Mouse (Mus musculus) gastrocnemius, postnatal 4 days (tissue): ENCODE data around the gene Nup98. TPM values are rescaled to one million over a fixed set of nuclear protein-coding genes. Genes with fewer than 3 reads are reported as not detected.

Source experiments
- DNase-seq, 2 experiments: peaks; one replicate each; pipeline ENCODE4 v3.0.0; 2021 to 2022; ENCODE audit warnings: low spot score in 2 of 2, mixed read lengths in 2 of 2
- total RNA-seq, 2 experiments: library from RNA; stranded (reverse); gene quantifications; 2 replicates each; pipeline ENCODE4 v1.2.3; 2021

Gene Nup98
- total RNA-seq, 2 experiments from 2014 or later, result 41.2 to 43.6 TPM

DNA sequence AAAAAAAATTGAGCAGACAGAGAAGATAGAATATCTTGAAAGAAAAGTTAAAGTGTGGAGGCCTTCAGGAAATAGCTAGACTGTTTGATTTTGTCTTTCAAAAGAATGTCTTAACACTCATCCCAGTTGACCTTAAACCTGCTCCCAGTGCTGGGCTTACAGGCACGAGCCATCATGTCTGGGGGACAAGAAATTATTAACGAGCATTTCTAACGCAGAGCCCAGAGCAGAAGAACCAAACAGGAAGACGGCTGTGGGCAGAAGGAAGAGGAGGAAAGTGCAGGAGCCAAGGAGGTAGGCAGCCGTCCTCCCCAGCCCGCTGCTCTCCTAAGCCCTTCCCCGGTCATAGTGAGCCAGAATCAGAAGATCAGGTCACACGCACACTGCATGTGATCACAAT, 129.7 kb downstream of the Nup98 start:
- DNase-seq, result no peak

DNA sequence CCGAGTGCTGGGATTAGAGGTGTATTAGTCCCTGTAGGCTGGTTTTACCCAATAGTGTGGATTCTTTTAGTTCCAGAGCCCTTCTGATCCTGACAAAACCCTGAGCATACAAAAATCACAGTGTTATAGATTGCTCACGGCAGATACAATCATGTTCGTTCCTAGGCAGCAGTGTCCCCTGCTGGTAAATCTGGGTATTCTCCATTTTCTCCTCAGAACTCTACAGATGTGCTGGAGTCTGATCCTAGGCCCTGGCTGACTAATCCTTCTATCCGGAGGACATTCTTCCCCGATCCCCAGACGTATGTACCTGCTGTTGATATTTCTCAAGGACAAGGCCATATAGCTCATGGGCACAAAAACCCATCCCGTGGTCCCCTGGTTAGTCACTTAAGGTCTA, 131.5 kb downstream of the Nup98 start:
- peak in 1 of 2 experiments; percentile 31 for DNase-seq

DNA sequence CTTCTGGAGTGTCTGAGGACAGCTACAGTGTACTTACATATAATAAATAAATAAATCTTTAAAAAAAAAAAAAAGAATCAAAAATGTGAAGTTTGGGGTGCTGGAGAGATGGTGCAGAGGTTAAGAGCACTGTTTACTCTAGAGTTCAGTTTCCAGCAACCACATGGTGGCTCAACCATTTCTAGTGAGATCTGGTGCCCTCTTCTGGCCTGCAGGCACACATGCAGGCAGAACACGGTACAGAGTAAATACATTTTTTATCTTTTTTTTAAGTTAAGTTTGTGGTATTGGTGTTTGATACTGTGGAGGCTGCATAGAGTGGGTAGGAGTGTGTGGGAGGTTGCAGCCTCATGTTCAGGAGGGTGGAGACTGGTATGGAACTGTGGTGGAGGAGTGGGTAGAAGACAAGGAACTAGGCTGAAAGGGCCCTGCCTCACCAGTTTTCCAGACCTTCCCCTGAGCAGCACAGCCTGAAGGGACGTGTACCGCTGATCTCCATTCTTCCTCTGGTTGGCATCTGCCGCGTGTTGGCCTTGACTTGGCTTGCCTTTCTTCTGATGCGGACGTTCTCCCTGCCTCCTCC, 133.2 kb downstream of the Nup98 start:
- DNase-seq, result no peak

Other genes with a start within 250 kb of the Nup98 start
- 1 to 10 TPM; 5.0 to 6.2 TPM for gene Il18bp, start 191.5 kb downstream of the Nup98 start, total RNA-seq
- gene Rnf121, start 144.7 kb downstream of the Nup98 start, total RNA-seq, result 10 to 100 TPM; 27.4 to 31.3 TPM
- 10 to 100 TPM; 14.5 to 18.6 TPM for gene Xndc1, start 144.7 kb downstream of the Nup98 start, total RNA-seq
- 1 to 10 TPM; 1.4 to 2.6 TPM for gene Xntrpc, start 144.5 kb downstream of the Nup98 start, total RNA-seq
- gene Trpc2, start 127.1 kb downstream of the Nup98 start, total RNA-seq, result under 1 TPM; 0.29 to 0.93 TPM
- gene Art1, start 108.4 kb downstream of the Nup98 start, total RNA-seq, result 100 to 1,000 TPM; 223 to 276 TPM
- 10 to 100 TPM in 1 of 2 experiments, 1 to 10 TPM in 1; 8.8 to 13.6 TPM for gene Art5, start 100.7 kb downstream of the Nup98 start, total RNA-seq
- not detected for gene Chrna10, start 93.3 kb downstream of the Nup98 start, total RNA-seq
- 10 to 100 TPM; 42.7 to 42.8 TPM for gene Pgap2, start within 50 bp of the Nup98 start, total RNA-seq
- 10 to 100 TPM; 42.9 to 43.5 TPM for gene Rhog, start 45.9 kb upstream of the Nup98 start, total RNA-seq
- 100 to 1,000 TPM; 248 to 260 TPM for gene Stim1, start 57.6 kb upstream of the Nup98 start, total RNA-seq
- 10 to 100 TPM; 49.5 to 52.2 TPM for gene Rrm1, start 231.5 kb upstream of the Nup98 start, total RNA-seq